Mouse (Mus musculus) layer of hippocampus, adult 8-10 months (tissue): ENCODE data around the gene Cdc42. TPM values are rescaled to one million over a fixed set of nuclear protein-coding genes. Genes with fewer than 3 reads are reported as not detected.

Source experiments
- DNase-seq, 2 experiments: peaks; one replicate each; pipeline ENCODE4 v3.0.0; 2022; ENCODE audit warnings: low spot score in 2 of 2
- total RNA-seq, 4 experiments: library from RNA; stranded (reverse); gene quantifications; 2 replicates each; pipeline ENCODE4 v1.2.4; 2022

Gene Cdc42
- total RNA-seq, 4 experiments from 2014 or later: 300 to 325 (median 301) TPM

- no peak for DNase-seq
Measured at GRCm38 (mm10) chr4:137285876-137286661, 71.5 kb downstream of the Cdc42 start.

- no peak for DNase-seq
Measured at GRCm38 (mm10) chr4:137283407-137283732, 74.2 kb downstream of the Cdc42 start.

GRCm38 (mm10) chr4:137282584-137283406, 74.7 kb downstream of the Cdc42 start:
- DNase-seq: no peak

- DNase-seq: no peak
Measured at GRCm38 (mm10) chr4:137282122-137282521, 75.4 kb downstream of the Cdc42 start.

GRCm38 (mm10) chr4:137281273-137281672, 76.2 kb downstream of the Cdc42 start:
- DNase-seq: no peak

- no peak for DNase-seq
Measured at GRCm38 (mm10) chr4:137279346-137279745, 78.2 kb downstream of the Cdc42 start.

- DNase-seq: no peak
Measured at GRCm38 (mm10) chr4:137278144-137279040, 79.1 kb downstream of the Cdc42 start.

- DNase-seq: no peak
Measured at GRCm38 (mm10) chr4:137277600-137278143, 79.8 kb downstream of the Cdc42 start.

GRCm38 (mm10) chr4:137277166-137277513, 80.4 kb downstream of the Cdc42 start, which contains the start of gene Wnt4:
Gene Wnt4, plus strand, starts transcription at chr4:137277489.
- no peak for DNase-seq

GRCm38 (mm10) chr4:137276443-137277165, 80.9 kb downstream of the Cdc42 start:
- DNase-seq: no peak

- no peak for DNase-seq
Measured at GRCm38 (mm10) chr4:137274304-137274703, 83.2 kb downstream of the Cdc42 start.

GRCm38 (mm10) chr4:137271856-137272255, 85.7 kb downstream of the Cdc42 start:
- no peak for DNase-seq

Other genes with a start within 250 kb of the Cdc42 start
- 1 to 10 TPM; 5.2 to 7.7 (median 7.1) TPM for gene Wnt4, start 80.2 kb downstream of the Cdc42 start, total RNA-seq
- gene Cela3a, start 52.1 kb upstream of the Cdc42 start, total RNA-seq: not detected
- not detected for gene Cela3b, start 72.8 kb upstream of the Cdc42 start, total RNA-seq
- gene 1700013G24Rik, start 95.6 kb upstream of the Cdc42 start, total RNA-seq: not detected
- gene Hspg2, start 111.0 kb upstream of the Cdc42 start, total RNA-seq: 1 to 10 TPM; 4.2 to 6.1 (median 5.6) TPM
- gene Ldlrad2, start 216.8 kb upstream of the Cdc42 start, total RNA-seq: not detected
- 100 to 1,000 TPM; 120 to 168 (median 151) TPM for gene Usp48, start 236.0 kb upstream of the Cdc42 start, total RNA-seq